Mouse (Mus musculus) limb, embryonic 12.5 days (tissue): Measurements from ENCODE around the gene Hs3st3b1. TPM values are rescaled to one million over a fixed set of nuclear protein-coding genes. Genes with fewer than 3 reads are reported as not detected.

Experiments
- ATAC-seq: fragments of 200-750 bp; cut with Nextera tagmentation; 2 replicates; pipeline ENCODE4 v1.8.0; 2017; ENCODE audit warnings: low read depth, moderate TSS enrichment; ENCODE audit not compliant: insufficient number of reproducible peaks, insufficient read depth, low FRiP score, low TSS enrichment
- H3K27ac ChIP-seq: fragments of 300-500 bp; sonication (generic); 2 replicates; pipeline ENCODE4 v1.5.1; 2016; ENCODE audit warnings: mild to moderate bottlenecking, moderate library complexity
- H3K27me3 ChIP-seq: fragments of 300-500 bp; sonication (generic); 2 replicates; pipeline ENCODE4 v1.6.1; 2016; ENCODE audit warnings: mild to moderate bottlenecking, moderate library complexity
- H3K36me3 ChIP-seq: fragments of 300-500 bp; sonication (generic); 2 replicates; pipeline ENCODE4 v1.6.1; 2016; ENCODE audit warnings: mild to moderate bottlenecking, moderate library complexity
- H3K4me1 ChIP-seq: fragments of 300-500 bp; sonication (generic); replicated peaks from 2 replicates; pipeline ENCODE4 v1.6.1; 2016
- H3K4me2 ChIP-seq: fragments of 300-500 bp; sonication (generic); 2 replicates; pipeline ENCODE4 v1.6.1; 2016; ENCODE audit warnings: mild to moderate bottlenecking, moderate library complexity
- H3K4me3 ChIP-seq: fragments of 300-500 bp; sonication (generic); replicated peaks from 2 replicates; pipeline ENCODE4 v1.5.1; 2016; ENCODE audit warnings: mild to moderate bottlenecking
- H3K9ac ChIP-seq: fragments of 300-500 bp; sonication (generic); replicated peaks from 2 replicates; pipeline ENCODE4 v1.6.1; 2016; ENCODE audit warnings: mild to moderate bottlenecking, moderate library complexity
- H3K9me3 ChIP-seq: fragments of 300-500 bp; sonication (generic); 2 replicates; pipeline ENCODE4 v1.6.1; 2016; ENCODE audit warnings: mild to moderate bottlenecking, moderate library complexity
- WGBS: fragments of 180-500 bp; shearing (Covaris S2); methylation state at CpG from one replicate; pipeline ENCODE4 v1.1.7; 2016; 5-methylcytosine and 5-hydroxymethylcytosine counted together
- polyA plus RNA-seq: library from polyadenylated mRNA; unstranded; fragments of >200 nt; fragmentation: Nextera tagmentation; extraction: Ambion mirVana; gene quantifications from 2 replicates; pipeline ENCODE4 v1.2.1, GENCODE M21; 2016

The Hs3st3b1 gene
- polyA plus RNA-seq, 1 experiment from 2014 or later: 23.5 TPM

- peaks cover 63% of the 10 kb centered on the region for H3K4me1 ChIP-seq
- WGBS: under 1% methylated on average over 80 of the region's 80 CpGs
- H3K27me3 ChIP-seq: peaks cover 78% of the 10 kb centered on the region
- H3K9me3 ChIP-seq: no peaks in the 10 kb centered on the region
- peak overlapping the region; percentile 95 for H3K9ac ChIP-seq
- no peaks in the 10 kb centered on the region for H3K36me3 ChIP-seq
- H3K4me2 ChIP-seq: peak overlapping the region; percentile 84
- no peak for ATAC-seq
- H3K27ac ChIP-seq: peak overlapping the region; percentile 89
- peak overlapping the region; percentile 82 for H3K4me3 ChIP-seq
Measured at GRCm38 (mm10) chr11:63921044-63921951, 792 bp downstream of the Hs3st3b1 start.

GRCm38 (mm10) chr11:63920531-63920930 lies 1.6 kb downstream of the Hs3st3b1 start:
- ATAC-seq: peak; percentile 27; the same call in 1 of the 2 replicates
- no peaks in the 10 kb centered on the region for H3K9me3 ChIP-seq
- WGBS: under 1% methylated on average over 33 of the region's 33 CpGs
- peak overlapping the region; percentile 95 for H3K9ac ChIP-seq
- no peaks in the 10 kb centered on the region for H3K36me3 ChIP-seq
- H3K4me2 ChIP-seq: peak overlapping the region; percentile 84
- H3K4me1 ChIP-seq: peaks cover 67% of the 10 kb centered on the region
- peak overlapping the region; percentile 89 for H3K27ac ChIP-seq
- peaks cover 73% of the 10 kb centered on the region for H3K27me3 ChIP-seq
- H3K4me3 ChIP-seq: peak overlapping the region; percentile 82

DNA sequence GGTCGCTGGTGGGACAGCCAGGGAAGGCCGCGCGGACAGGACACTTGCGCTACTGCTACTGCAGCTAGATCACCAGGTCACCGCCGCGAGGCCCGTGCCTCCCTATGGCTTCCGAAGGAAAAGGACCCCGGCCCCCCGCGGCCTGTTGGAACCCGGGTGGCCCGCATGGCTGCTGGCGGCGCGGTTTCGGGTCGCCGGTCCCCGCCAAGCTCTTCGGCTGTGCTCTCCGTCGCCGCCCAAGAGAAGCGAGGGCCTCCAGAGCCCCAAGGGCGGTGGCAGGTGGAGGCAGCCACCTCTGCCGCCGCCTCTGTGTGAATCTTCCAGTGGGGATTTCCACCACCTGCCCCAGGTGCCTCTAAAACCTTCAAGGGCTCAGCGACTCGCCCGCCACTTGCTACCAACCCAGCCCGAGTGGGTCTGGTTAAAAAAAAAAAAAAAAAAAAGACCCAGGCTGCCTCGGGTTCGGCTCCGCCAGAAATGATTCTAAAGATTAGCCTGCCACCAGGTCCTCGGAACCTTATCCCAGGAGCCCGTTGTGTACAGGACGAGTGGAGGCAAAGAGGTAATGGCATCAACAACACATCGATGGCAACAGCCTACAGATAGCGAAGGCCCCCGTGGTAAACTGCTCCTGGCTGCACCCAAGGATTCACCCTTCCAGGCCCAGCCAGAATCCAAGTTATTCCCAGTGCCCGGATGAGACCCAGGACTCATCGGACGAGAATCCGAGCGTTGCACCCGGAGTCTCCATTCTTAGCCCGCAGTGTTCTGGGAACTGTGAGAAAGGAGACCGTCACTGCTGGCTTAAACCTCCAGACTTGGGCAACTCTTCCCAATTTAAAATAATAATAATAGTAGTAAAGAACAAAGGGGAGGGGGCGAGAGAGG lies 2.6 kb downstream of the Hs3st3b1 start:
- Histone ChIP-seq H3K4me3 (peak overlapping the region; percentile 82), H3K9ac (peak overlapping the region; percentile 95), H3K9me3 (no peaks in the 10 kb centered on the region), H3K36me3 (no peaks in the 10 kb centered on the region), H3K27ac (peak overlapping the region; percentile 89), H3K4me2 (peak overlapping the region; percentile 84), H3K27me3 (peaks cover 62% of the 10 kb centered on the region), H3K4me1 (peaks cover 66% of the 10 kb centered on the region)
- under 1% methylated on average over 52 of the region's 52 CpGs for WGBS
- ATAC-seq: no peak

DNA sequence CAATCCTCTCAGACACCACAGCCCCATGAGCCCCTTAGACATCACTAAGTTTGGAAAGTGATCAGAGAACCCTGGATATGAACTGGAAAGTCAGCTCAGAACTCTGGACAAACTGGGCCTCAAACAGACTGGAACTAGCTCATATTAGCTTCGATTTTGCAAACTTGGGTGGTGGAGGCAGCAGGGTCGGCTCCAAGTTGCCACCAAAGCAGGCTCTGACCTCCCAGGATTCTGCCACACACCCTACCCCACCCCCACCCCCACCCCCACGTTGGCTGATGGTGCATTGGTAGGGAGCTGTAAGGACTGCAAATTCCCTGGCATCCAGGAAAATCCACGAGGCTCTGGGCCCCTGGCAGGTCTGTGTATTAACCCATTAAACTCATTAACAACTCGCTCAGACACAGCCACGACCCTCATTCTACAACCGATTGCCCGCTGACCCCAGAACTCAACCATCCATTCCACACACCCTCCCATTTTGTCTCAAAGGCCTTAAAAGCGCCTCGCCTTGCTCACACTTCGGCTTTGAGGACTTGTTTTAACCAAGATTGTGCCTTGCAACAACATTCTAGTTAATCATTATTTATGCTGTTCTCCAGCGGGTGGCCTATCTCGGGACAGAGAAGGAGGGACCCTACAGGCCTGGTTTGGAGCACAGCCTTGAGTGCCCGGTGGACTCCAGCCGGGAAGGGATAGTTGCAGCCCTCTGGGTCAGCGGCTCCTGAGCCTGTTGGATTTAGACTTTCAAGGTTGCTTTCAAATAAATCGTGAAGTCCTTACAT lies 3.6 kb downstream of the Hs3st3b1 start:
- Histone ChIP-seq H3K9ac (peak overlapping the region; percentile 95), H3K27ac (peak overlapping the region; percentile 89), H3K4me3 (peak overlapping the region; percentile 82), H3K27me3 (peaks cover 53% of the 10 kb centered on the region), H3K4me1 (peaks cover 67% of the 10 kb centered on the region), H3K4me2 (peak overlapping the region; percentile 84), H3K36me3 (no peaks in the 10 kb centered on the region), H3K9me3 (no peaks in the 10 kb centered on the region)
- ATAC-seq: no peak
- 5% methylated on average over 17 of the region's 17 CpGs for WGBS

- Histone ChIP-seq H3K4me2 (peak overlapping the region; percentile 84), H3K4me3 (peak overlapping the region; percentile 82), H3K9me3 (no peaks in the 10 kb centered on the region), H3K9ac (peak overlapping the region; percentile 95), H3K27ac (no peak overlapping the region), H3K36me3 (no peaks in the 10 kb centered on the region), H3K27me3 (peaks cover 45% of the 10 kb centered on the region), H3K4me1 (peaks cover 62% of the 10 kb centered on the region)
- no peak for ATAC-seq
- 6% methylated on average over 6 of the region's 6 CpGs for WGBS
Measured at GRCm38 (mm10) chr11:63917561-63917960, 4.5 kb downstream of the Hs3st3b1 start.

DNA sequence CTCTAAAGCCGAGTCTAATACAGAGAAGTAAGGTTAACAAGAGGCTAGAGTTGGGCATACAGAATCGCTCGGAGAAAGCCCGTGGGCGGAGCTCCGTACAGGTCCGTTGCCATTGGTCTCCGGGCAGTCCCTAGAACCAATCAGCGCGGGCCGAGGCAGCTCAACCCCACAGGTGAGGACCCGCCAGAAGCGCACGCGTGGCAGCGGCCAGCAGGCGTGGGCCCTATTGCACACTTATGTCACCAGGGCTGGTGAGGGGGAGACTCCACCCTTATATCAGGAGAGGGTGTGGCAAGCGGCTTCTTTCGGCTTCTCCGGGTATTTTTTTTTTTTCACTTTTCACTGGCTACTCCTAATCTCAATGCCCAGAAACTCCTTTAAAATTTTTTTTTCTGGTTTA lies 7.7 kb downstream of the Hs3st3b1 start:
- no peaks in the 10 kb centered on the region for H3K36me3 ChIP-seq
- no peaks in the 10 kb centered on the region for H3K9me3 ChIP-seq
- H3K4me1 ChIP-seq: peaks cover 75% of the 10 kb centered on the region
- H3K27me3 ChIP-seq: peaks cover 32% of the 10 kb centered on the region
- no peak overlapping the region for H3K27ac ChIP-seq
- WGBS: 3% methylated on average over 20 of the region's 20 CpGs
- H3K9ac ChIP-seq: no peak overlapping the region
- peak; percentile 89 for ATAC-seq
- peak overlapping the region; percentile 63 for H3K4me2 ChIP-seq
- peak overlapping the region; percentile 33 for H3K4me3 ChIP-seq

GRCm38 (mm10) chr11:63913936-63914335 lies 8.2 kb downstream of the Hs3st3b1 start:
- Histone ChIP-seq H3K27me3 (peaks cover 28% of the 10 kb centered on the region), H3K9ac (no peak overlapping the region), H3K36me3 (no peaks in the 10 kb centered on the region), H3K9me3 (no peaks in the 10 kb centered on the region), H3K4me1 (peaks cover 70% of the 10 kb centered on the region), H3K27ac (no peak overlapping the region), H3K4me2 (peak overlapping the region; percentile 63), H3K4me3 (peak overlapping the region; percentile 33)
- 33% methylated on average over 4 of the region's 4 CpGs for WGBS
- ATAC-seq: no peak

DNA sequence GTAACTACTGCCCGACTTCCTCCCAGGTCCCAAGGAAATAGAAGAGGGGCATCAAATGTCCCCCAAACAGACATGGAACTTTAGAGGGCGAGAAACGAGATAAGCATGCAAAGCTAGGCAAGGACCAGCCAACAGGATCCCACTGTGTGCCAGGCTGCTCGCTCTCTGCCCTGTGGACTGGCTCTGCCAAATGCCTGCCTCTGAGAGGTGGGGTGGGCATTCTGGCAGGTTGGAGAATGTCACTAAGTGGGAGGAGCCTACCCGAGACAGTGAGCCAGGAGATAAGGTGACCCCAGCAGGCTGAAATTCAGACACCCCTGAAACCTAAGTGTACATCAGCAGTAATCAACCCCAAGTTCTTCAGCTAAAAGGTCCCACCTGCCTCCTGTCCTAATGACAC lies 11.1 kb downstream of the Hs3st3b1 start:
- H3K27me3 ChIP-seq: peaks cover 16% of the 10 kb centered on the region; the same call in 1 of the 2 replicates
- no peak overlapping the region for H3K4me2 ChIP-seq
- no peak for ATAC-seq
- no peak overlapping the region for H3K9ac ChIP-seq
- 69% methylated on average over 5 of the region's 5 CpGs for WGBS
- H3K9me3 ChIP-seq: no peaks in the 10 kb centered on the region
- no peak overlapping the region for H3K4me3 ChIP-seq
- peaks cover 65% of the 10 kb centered on the region for H3K4me1 ChIP-seq
- H3K36me3 ChIP-seq: peaks cover 2% of the 10 kb centered on the region; the same call in 1 of the 2 replicates
- H3K27ac ChIP-seq: no peak overlapping the region

DNA sequence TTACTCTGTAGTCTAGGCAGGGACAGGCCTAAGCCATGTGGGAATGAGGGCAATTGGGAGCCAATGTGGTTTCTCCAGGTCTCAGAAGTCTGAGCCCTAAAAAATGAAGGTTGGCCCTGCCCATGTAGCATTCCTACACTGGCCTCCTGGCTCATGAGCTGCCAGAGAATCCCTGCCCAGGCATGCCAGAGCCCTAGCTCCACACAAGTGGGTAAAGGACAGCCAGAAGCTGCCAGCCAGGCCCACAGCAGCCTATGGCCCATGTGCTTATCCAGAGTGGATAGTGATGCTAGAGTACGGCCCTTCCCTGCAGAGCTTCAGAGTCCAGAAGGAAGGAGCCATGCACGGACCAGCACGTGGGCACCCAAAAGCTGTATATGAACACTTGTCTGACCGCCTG lies 12.1 kb downstream of the Hs3st3b1 start:
- H3K9me3 ChIP-seq: no peaks in the 10 kb centered on the region
- no peak overlapping the region for H3K4me3 ChIP-seq
- H3K4me1 ChIP-seq: peaks cover 64% of the 10 kb centered on the region
- no peak overlapping the region for H3K4me2 ChIP-seq
- H3K36me3 ChIP-seq: peaks cover 4% of the 10 kb centered on the region; the same call in 1 of the 2 replicates
- H3K9ac ChIP-seq: no peak overlapping the region
- WGBS: 94% methylated on average over 4 of the region's 4 CpGs
- no peak overlapping the region for H3K27ac ChIP-seq
- peaks cover 14% of the 10 kb centered on the region; the same call in 1 of the 2 replicates for H3K27me3 ChIP-seq
- ATAC-seq: no peak

- no peak overlapping the region for H3K9ac ChIP-seq
- H3K27me3 ChIP-seq: peaks cover 14% of the 10 kb centered on the region; the same call in 1 of the 2 replicates
- WGBS: 90% methylated on average over 4 of the region's 4 CpGs
- ATAC-seq: no peak
- H3K4me2 ChIP-seq: no peak overlapping the region
- peaks cover 52% of the 10 kb centered on the region for H3K4me1 ChIP-seq
- H3K4me3 ChIP-seq: no peak overlapping the region
- H3K27ac ChIP-seq: no peak overlapping the region
- no peaks in the 10 kb centered on the region for H3K9me3 ChIP-seq
- H3K36me3 ChIP-seq: peaks cover 9% of the 10 kb centered on the region
Measured at GRCm38 (mm10) chr11:63908500-63908899, 13.6 kb downstream of the Hs3st3b1 start.
